Mouse (Mus musculus) cerebellum, adult 2 months (tissue): ENCODE results near the gene Gm13693.
"Not testable (repeated sequence)": the region's sequence is repeated elsewhere in the genome, so short reads cannot be mapped to it uniquely, and the experiment has no call there.

Source experiments
- CTCF ChIP-seq: fragments of 200-500 bp; IDR thresholded peaks from 2 replicates; pipeline ENCODE4 v1.5.1; 2011; ENCODE audit warnings: low read depth, mild to moderate bottlenecking, control low read depth, low read length, moderate library complexity, borderline replicate concordance; ENCODE audit not compliant: insufficient read depth
- POLR2A ChIP-seq: fragments of 200-500 bp; IDR thresholded peaks from 2 replicates; pipeline ENCODE4 v1.6.1; 2011; ENCODE audit warnings: low read length, control low read depth, borderline replicate concordance; ENCODE audit not compliant: insufficient read depth

- TF ChIP-seq CTCF, POLR2A: not testable (repeated sequence)
These were observed 28.9 kb downstream of the Gm13693 start, which contains the start of gene Gm13691 for GRCm38 (mm10) chr2:83990253-83990652.
